Mouse (Mus musculus): Measurements from ENCODE around the gene Gm20767. TPM values are rescaled to one million over a fixed set of nuclear protein-coding genes. Genes with fewer than 3 reads are reported as not detected.
A peak's percentile ranks its signal among the peaks of the same experiment; 100 is the strongest.
"Not testable (repeated sequence)": the region's sequence is repeated elsewhere in the genome, so short reads cannot be mapped to it uniquely, and the experiment has no call there.

Gene Gm20767
- polyA plus RNA-seq (2015; fragmentation: Nextera tagmentation; extraction: Ambion mirVana), result not detected in 2 replicates

DNA sequence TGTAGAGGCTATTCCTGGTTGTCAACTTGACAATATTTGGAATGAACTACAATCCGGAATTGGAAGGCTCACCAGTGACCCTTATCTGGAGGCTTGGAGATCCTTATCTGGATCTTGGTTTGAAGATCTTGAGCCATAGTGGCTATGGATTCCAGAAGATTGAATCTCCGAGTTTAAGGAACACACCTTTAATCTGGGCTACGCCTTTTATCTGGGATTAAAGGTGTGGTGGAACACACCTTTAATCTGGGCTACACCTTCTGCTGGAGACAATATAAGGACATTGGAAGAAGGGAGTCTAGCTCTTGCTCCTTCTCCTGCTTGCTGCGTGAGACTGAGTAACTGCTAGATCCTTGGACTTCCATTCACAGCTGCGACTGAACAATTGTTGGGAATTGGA, at the start of gene Gm20767:
TSS of gene Gm20767 (plus strand) at position 301 of the 400 bp plus-strand sequence.
- H3K4me1 ChIP-seq (replicated peaks); H3K4me3 ChIP-seq; H3K27me3 ChIP-seq; H3K9ac ChIP-seq; ATAC-seq (replicated peaks; ENCODE audit: insufficient number of reproducible peaks, insufficient read depth, low FRiP score, low read depth); H3K36me3 ChIP-seq; H3K27ac ChIP-seq; H3K4me2 ChIP-seq; H3K9me3 ChIP-seq (replicated peaks): not testable (repeated sequence)
- WGBS, result 83% methylated on average over 2 of the region's 5 CpGs

GRCm38 (mm10) chr13:120092950-120093349, 47.1 kb upstream of the Gm20767 start:
- not testable (repeated sequence) for H3K27ac ChIP-seq; H3K9ac ChIP-seq; H3K4me2 ChIP-seq; ATAC-seq (replicated peaks; ENCODE audit: insufficient number of reproducible peaks, insufficient read depth, low FRiP score, low read depth); H3K9me3 ChIP-seq (replicated peaks); H3K36me3 ChIP-seq; H3K27me3 ChIP-seq; H3K4me1 ChIP-seq (replicated peaks); H3K4me3 ChIP-seq
- WGBS, result no CpG with 5 or more reads among the region's 13 CpGs

DNA sequence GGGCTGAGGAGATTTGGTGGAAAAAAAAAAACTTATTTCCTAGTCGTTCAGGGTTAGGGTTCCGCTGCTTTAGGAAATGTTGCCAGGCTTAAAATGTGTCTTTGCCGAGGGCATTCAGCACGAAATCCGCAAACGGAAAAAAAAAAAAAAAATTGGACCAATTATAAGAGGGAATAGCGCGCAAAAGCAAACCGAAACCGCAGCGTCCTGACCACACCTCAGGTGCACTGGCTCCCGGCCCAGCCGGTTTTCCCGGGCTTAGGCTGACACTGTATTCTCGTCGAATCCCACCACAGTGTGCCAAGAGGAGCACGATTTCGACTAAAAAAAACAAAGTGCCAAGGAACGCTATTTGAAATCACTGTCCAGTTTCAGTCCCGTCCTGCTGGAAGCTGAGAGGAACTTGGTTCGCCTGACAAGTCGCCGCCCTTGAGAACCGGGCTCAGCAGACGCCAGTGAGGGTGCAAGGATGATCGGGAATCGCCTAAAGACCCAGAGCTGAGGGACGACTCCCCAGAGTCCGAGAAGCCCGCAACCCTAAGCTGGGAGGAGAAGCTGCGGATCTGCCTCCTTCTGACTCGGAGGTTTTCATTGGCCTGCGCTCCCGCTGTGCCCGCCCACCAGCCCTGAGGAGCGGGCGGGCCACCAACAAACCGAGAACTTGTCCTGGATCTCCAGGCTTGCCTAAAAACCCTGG, 43.7 kb upstream of the Gm20767 start:
- not testable (repeated sequence) for H3K4me1 ChIP-seq (replicated peaks); H3K9ac ChIP-seq; H3K27ac ChIP-seq; H3K36me3 ChIP-seq; ATAC-seq (replicated peaks; ENCODE audit: insufficient number of reproducible peaks, insufficient read depth, low FRiP score, low read depth); H3K27me3 ChIP-seq; H3K9me3 ChIP-seq (replicated peaks)
- WGBS, result under 1% methylated on average over 26 of the region's 38 CpGs
- Histone ChIP-seq H3K4me3 (peak overlapping the region; percentile 38), H3K4me2 (peak overlapping the region; percentile 53)

- H3K4me2 ChIP-seq, result peak overlapping the region; percentile 47
- peak overlapping the region; percentile 26 for H3K4me3 ChIP-seq
- WGBS, result 1% methylated on average over 7 of the region's 13 CpGs
- not testable (repeated sequence) for ATAC-seq (replicated peaks; ENCODE audit: insufficient number of reproducible peaks, insufficient read depth, low FRiP score, low read depth); H3K27ac ChIP-seq; H3K9ac ChIP-seq; H3K9me3 ChIP-seq (replicated peaks); H3K36me3 ChIP-seq; H3K27me3 ChIP-seq; H3K4me1 ChIP-seq (replicated peaks)
These were observed 43.1 kb upstream of the Gm20767 start for GRCm38 (mm10) chr13:120096938-120097256.

DNA sequence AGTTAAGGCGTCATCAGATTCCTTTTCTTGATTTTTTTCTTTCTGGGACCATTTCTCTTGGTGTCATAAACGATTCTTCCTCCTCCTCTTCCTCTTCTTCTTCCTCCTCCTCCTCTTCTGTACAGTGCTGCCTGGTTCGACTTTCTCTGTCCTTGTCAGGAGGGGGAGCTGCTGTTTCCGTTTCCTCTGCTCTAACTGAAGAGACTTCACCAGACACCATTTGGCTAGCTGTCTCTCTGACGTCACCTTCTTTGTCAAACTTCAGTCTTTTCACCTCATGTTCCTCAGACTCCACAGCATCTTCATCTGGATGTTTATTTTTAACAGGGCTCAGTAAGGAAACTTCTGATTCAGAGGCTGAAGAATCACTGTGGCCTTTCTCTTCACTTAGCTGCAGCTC, 40.7 kb upstream of the Gm20767 start:
- H3K4me1 ChIP-seq (replicated peaks); H3K27ac ChIP-seq: not testable (repeated sequence)

GRCm38 (mm10) chr13:120106504-120106903, 33.5 kb upstream of the Gm20767 start:
- H3K4me3 ChIP-seq; H3K27me3 ChIP-seq; ATAC-seq (replicated peaks; ENCODE audit: insufficient number of reproducible peaks, insufficient read depth, low FRiP score, low read depth); H3K4me1 ChIP-seq (replicated peaks); H3K9me3 ChIP-seq (replicated peaks); H3K4me2 ChIP-seq; H3K9ac ChIP-seq; H3K36me3 ChIP-seq; H3K27ac ChIP-seq: not testable (repeated sequence)
- WGBS, result no CpG with 5 or more reads among the region's 5 CpGs

More for the DNA sequence above, 40.7 kb upstream of the Gm20767 start:
- H3K4me2 ChIP-seq; H3K27me3 ChIP-seq; H3K9ac ChIP-seq; H3K9me3 ChIP-seq (replicated peaks); H3K4me3 ChIP-seq; H3K36me3 ChIP-seq; ATAC-seq (replicated peaks; ENCODE audit: insufficient number of reproducible peaks, insufficient read depth, low FRiP score, low read depth): not testable (repeated sequence)
- WGBS, result no CpG with 5 or more reads among the region's 5 CpGs

DNA sequence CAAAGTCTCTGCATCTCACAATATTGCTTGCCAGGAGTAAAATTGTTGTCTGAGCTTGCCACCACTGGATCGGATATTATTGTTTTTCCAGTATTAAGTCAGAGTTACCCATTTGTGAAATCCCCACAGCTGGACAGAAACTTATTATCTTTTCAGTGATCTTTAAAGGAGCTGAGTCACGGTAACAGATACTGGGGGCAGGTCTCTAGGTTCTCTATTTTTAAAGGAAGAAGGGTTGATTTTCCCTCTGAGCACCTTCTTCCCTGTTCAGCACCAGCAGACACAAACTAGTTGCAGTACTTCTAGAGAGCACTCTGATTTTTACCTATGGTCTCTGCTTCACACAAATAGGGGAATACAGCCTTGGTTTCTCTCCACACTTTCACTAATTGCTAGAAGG, 33.0 kb upstream of the Gm20767 start:
- not testable (repeated sequence) for H3K4me1 ChIP-seq (replicated peaks); H3K9me3 ChIP-seq (replicated peaks); H3K27ac ChIP-seq; H3K4me2 ChIP-seq; H3K27me3 ChIP-seq; H3K9ac ChIP-seq; ATAC-seq (replicated peaks; ENCODE audit: insufficient number of reproducible peaks, insufficient read depth, low FRiP score, low read depth); H3K36me3 ChIP-seq; H3K4me3 ChIP-seq
- 53% methylated on average over 2 of the region's 2 CpGs for WGBS

DNA sequence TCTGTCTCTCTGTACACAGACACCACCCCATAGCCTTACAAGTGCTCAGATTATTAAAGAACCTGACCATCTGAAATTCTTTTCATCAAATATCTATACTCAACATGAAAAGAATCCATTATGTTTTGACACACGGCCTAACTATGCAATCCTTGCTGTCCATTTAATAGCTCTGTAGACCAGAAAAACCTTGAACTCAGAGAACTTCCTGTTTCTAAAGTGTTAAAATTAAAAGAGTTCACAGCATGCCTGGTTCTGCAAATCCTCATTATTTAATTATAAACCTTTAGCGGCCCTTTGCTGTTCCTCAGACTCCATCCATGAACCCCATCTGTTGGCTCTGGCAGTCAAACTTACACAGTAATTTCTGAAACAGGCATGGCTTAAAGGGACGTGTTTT, 2.3 kb downstream of the Gm20767 start:
- not testable (repeated sequence) for H3K4me2 ChIP-seq; H3K36me3 ChIP-seq; H3K9ac ChIP-seq; H3K27me3 ChIP-seq; H3K9me3 ChIP-seq (replicated peaks); H3K4me1 ChIP-seq (replicated peaks); H3K4me3 ChIP-seq; ATAC-seq (replicated peaks; ENCODE audit: insufficient number of reproducible peaks, insufficient read depth, low FRiP score, low read depth); H3K27ac ChIP-seq
- WGBS, result 76% methylated on average over 2 of the region's 3 CpGs

- not testable (repeated sequence) for H3K27me3 ChIP-seq; H3K4me1 ChIP-seq (replicated peaks); H3K27ac ChIP-seq; H3K4me2 ChIP-seq; H3K9ac ChIP-seq; H3K4me3 ChIP-seq; H3K36me3 ChIP-seq; ATAC-seq (replicated peaks; ENCODE audit: insufficient number of reproducible peaks, insufficient read depth, low FRiP score, low read depth); H3K9me3 ChIP-seq (replicated peaks)
- 54% methylated on average over 3 of the region's 4 CpGs for WGBS
These were observed 9.8 kb downstream of the Gm20767 start for GRCm38 (mm10) chr13:120149660-120150407.

DNA sequence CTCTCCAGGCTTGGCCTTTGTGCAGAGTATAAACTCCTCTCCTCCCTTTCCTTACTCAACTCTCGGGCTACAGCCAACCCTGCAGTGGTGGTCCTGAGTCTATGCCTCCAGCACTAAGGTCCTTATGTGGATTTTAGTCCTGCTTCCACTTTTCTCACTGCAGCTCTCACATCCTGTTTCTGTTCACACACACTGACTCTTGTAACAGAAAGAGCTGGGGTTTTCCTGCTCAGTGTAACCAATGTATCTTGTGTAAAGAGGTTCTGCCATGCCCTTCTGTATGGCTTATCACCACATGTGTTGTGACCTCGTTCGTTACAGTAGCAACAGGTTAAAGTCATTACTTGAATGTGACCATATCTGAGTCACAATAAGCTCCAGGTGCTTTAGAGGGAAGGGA, 10.5 kb downstream of the Gm20767 start:
- not testable (repeated sequence) for ATAC-seq (replicated peaks; ENCODE audit: insufficient number of reproducible peaks, insufficient read depth, low FRiP score, low read depth)

DNA sequence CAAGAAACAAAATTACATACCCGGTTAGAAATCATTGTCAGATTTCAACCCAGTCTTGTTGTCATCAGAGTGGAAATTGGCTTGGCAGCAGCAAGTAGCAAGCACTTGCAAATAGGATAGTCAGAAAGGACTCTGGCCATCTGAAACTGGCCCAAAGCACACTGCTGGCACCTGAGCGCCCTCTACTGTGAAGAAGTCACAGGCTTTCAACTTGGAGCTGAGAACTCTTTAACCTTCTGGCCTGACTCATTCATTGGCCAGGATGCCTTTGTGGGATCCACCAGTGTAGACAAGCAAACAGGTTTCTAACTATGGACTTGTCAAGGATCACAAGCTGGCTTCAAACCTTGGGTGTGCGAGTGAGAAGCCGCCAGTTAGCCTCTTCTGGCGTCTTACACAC, 28.3 kb downstream of the Gm20767 start:
- H3K4me3 ChIP-seq; H3K27ac ChIP-seq; H3K27me3 ChIP-seq; ATAC-seq (replicated peaks; ENCODE audit: insufficient number of reproducible peaks, insufficient read depth, low FRiP score, low read depth); H3K36me3 ChIP-seq; H3K9me3 ChIP-seq (replicated peaks); H3K4me1 ChIP-seq (replicated peaks); H3K4me2 ChIP-seq; H3K9ac ChIP-seq: not testable (repeated sequence)
- WGBS, result 40% methylated on average over 5 of the region's 5 CpGs

More for the DNA sequence above, 10.5 kb downstream of the Gm20767 start:
- H3K36me3 ChIP-seq; H3K4me3 ChIP-seq; H3K9me3 ChIP-seq (replicated peaks); H3K27me3 ChIP-seq; H3K4me2 ChIP-seq; H3K9ac ChIP-seq; H3K4me1 ChIP-seq (replicated peaks); H3K27ac ChIP-seq: not testable (repeated sequence)
- WGBS, result 59% methylated on average over 3 of the region's 3 CpGs

- H3K9me3 ChIP-seq (replicated peaks); H3K27me3 ChIP-seq; H3K27ac ChIP-seq; H3K4me1 ChIP-seq (replicated peaks); H3K9ac ChIP-seq; H3K36me3 ChIP-seq; ATAC-seq (replicated peaks; ENCODE audit: insufficient number of reproducible peaks, insufficient read depth, low FRiP score, low read depth); H3K4me3 ChIP-seq; H3K4me2 ChIP-seq: not testable (repeated sequence)
- WGBS, result 67% methylated on average over 4 of the region's 4 CpGs
These were observed 32.1 kb downstream of the Gm20767 start, which contains the start of gene Gm21818 for GRCm38 (mm10) chr13:120172133-120172532. Gene Gm21818, plus strand, starts transcription at chr13:120172433.
